24 mouse cellular contexts compared by ENCODE assay signal in genomic region chr8:126835554-126835953, GRCm38 (mm10).
DNase-seq lines count a peak whose midpoint lies in the region; ATAC-seq and TF ChIP-seq lines count a peak whose summit lies in the region.
"Had no signal": no experiment of that assay in that cellular context is flagged by ENCODE, and none has a peak within 500 bp of the region (broad histone marks: within the 10 kb centered on the region; RNA-seq: fewer than 3 reads in every experiment).

No protein-coding gene starts in this region.

- H3K4me2 ChIP-seq in heart, embryonic 13.5 days, result no peak overlapping the region
- H3K4me2 ChIP-seq in heart, embryonic 12.5 days, result no peak overlapping the region
- H3K4me2 ChIP-seq in embryonic facial prominence, embryonic 13.5 days, result no peak overlapping the region
- no peak overlapping the region for H3K4me2 ChIP-seq in kidney, embryonic 14.5 days (replicated peaks; ENCODE audit: low read depth, low read length)
- H3K4me2 ChIP-seq: hindbrain, embryonic 12.5 days; limb, embryonic 15.5 days; liver, embryonic 13.5 days had no signal

- no peaks in the 10 kb centered on the region for H3K9me3 ChIP-seq in heart, embryonic 13.5 days
- no peaks in the 10 kb centered on the region for H3K9me3 ChIP-seq in heart, embryonic 12.5 days (replicated peaks)
- H3K9me3 ChIP-seq in embryonic facial prominence, embryonic 13.5 days, result no peaks in the 10 kb centered on the region
- H3K9me3 ChIP-seq in kidney, embryonic 14.5 days (ENCODE audit: control insufficient read depth, low read length), result no peaks in the 10 kb centered on the region
- H3K9me3 ChIP-seq: hindbrain, embryonic 12.5 days; limb, embryonic 15.5 days; liver, embryonic 13.5 days had no signal

- ATAC-seq in heart, embryonic 13.5 days (ENCODE audit: extremely low read depth, insufficient number of reproducible peaks, low FRiP score, low TSS enrichment), result no peak
- ATAC-seq in heart, embryonic 12.5 days (ENCODE audit: insufficient number of reproducible peaks, low FRiP score), result no peak
- no peak for ATAC-seq in embryonic facial prominence, embryonic 13.5 days (ENCODE audit: insufficient number of reproducible peaks, insufficient read depth, low FRiP score, low TSS enrichment, low read depth)
- no peak for ATAC-seq in kidney, embryonic 14.5 days (ENCODE audit: low FRiP score, low TSS enrichment)
- ATAC-seq: forebrain, embryonic 14.5 days had no signal

- H3K27me3 ChIP-seq in heart, embryonic 13.5 days (replicated peaks), result no peaks in the 10 kb centered on the region
- H3K27me3 ChIP-seq in heart, embryonic 12.5 days (replicated peaks), result no peaks in the 10 kb centered on the region
- no peaks in the 10 kb centered on the region for H3K27me3 ChIP-seq in thymus, adult 2 months (ENCODE audit: control insufficient read depth, insufficient read depth, low read length)
- H3K27me3 ChIP-seq in embryonic facial prominence, embryonic 13.5 days, result no peaks in the 10 kb centered on the region
- H3K27me3 ChIP-seq in kidney, embryonic 14.5 days (ENCODE audit: control insufficient read depth, insufficient read depth, low read length), result no peaks in the 10 kb centered on the region
- H3K27me3 ChIP-seq: hindbrain, embryonic 12.5 days; limb, embryonic 15.5 days; liver, embryonic 13.5 days had no signal

- peak overlapping the region; percentile 93; the same call in 1 of the 2 replicates for H3K27ac ChIP-seq in heart, embryonic 13.5 days (replicated peaks)
- no peak overlapping the region; the same call in 1 of the 2 replicates for H3K27ac ChIP-seq in heart, embryonic 12.5 days (ENCODE audit: poor library complexity, severe bottlenecking)
- peak overlapping the region; percentile 7; the same call in 1 of the 2 replicates for H3K27ac ChIP-seq in thymus, adult 2 months (ENCODE audit: control insufficient read depth, insufficient read depth, low read length)
- peak overlapping the region; percentile 57; the same call in 1 of the 2 replicates for H3K27ac ChIP-seq in embryonic facial prominence, embryonic 13.5 days
- no peak overlapping the region for H3K27ac ChIP-seq in kidney, embryonic 14.5 days (ENCODE audit: low read depth, low read length)
- H3K27ac ChIP-seq: hindbrain, embryonic 12.5 days; layer of hippocampus, adult 2 months; liver, embryonic 13.5 days had no signal

- no peak for DNase-seq in thymus, adult 2 months
- DNase-seq in thymus, postnatal 0 days (ENCODE audit: low spot score), result no peak
- DNase-seq in ovary, postnatal 10 days (ENCODE audit: low spot score), result no peak
- DNase-seq: adrenal gland, postnatal 25 days; cerebellum, adult 18-20 months; cerebellum, postnatal 10 days; heart, postnatal 14 days; kidney, adult 18-20 months; kidney, postnatal 36 days; liver, embryonic 13.5 days; lung, adult 2 months; lung, postnatal 10 days; midbrain, embryonic 14.5 days; retina, postnatal 1 day; right cerebral cortex, postnatal 25 days; spleen, adult 18-20 months had no signal

- no peak for TF ChIP-seq CTCF in thymus, adult 2 months (IDR thresholded peaks at IDR 0.05; ENCODE audit: borderline replicate concordance, control insufficient read depth, extremely low read depth, insufficient read depth, low read length, poor library complexity)

- TF ChIP-seq POLR2A in thymus, adult 2 months (IDR thresholded peaks at IDR 0.05; ENCODE audit: control insufficient read depth, extremely low read depth, insufficient read depth, low read length, poor library complexity), result no peak

- WGBS in heart, embryonic 13.5 days, result 75% methylated on average over 7 of the region's 7 CpGs
- WGBS in heart, embryonic 12.5 days, result 83% methylated on average over 7 of the region's 7 CpGs
- 38% methylated on average over 7 of the region's 7 CpGs for WGBS in thymus, adult 2 months
- WGBS in embryonic facial prominence, embryonic 13.5 days, result 77% methylated on average over 7 of the region's 7 CpGs
- WGBS in kidney, embryonic 14.5 days, result 66% methylated on average over 7 of the region's 7 CpGs

- H3K4me3 ChIP-seq in heart, embryonic 13.5 days, result no peak overlapping the region
- H3K4me3 ChIP-seq in heart, embryonic 12.5 days, result no peak overlapping the region
- H3K4me3 ChIP-seq in thymus, adult 2 months (ENCODE audit: control insufficient read depth, insufficient read depth, low read length), result no peak overlapping the region
- no peak overlapping the region for H3K4me3 ChIP-seq in embryonic facial prominence, embryonic 13.5 days
- no peak overlapping the region for H3K4me3 ChIP-seq in kidney, embryonic 14.5 days (ENCODE audit: low read length)
- H3K4me3 ChIP-seq: hindbrain, embryonic 12.5 days; layer of hippocampus, adult 2 months; limb, embryonic 15.5 days; liver, embryonic 13.5 days had no signal

- no peaks in the 10 kb centered on the region for H3K36me3 ChIP-seq in heart, embryonic 13.5 days
- H3K36me3 ChIP-seq in heart, embryonic 12.5 days, result no peaks in the 10 kb centered on the region
- H3K36me3 ChIP-seq in thymus, adult 2 months (ENCODE audit: control insufficient read depth, insufficient read depth, low read length), result no peaks in the 10 kb centered on the region
- no peaks in the 10 kb centered on the region for H3K36me3 ChIP-seq in embryonic facial prominence, embryonic 13.5 days
- no peaks in the 10 kb centered on the region for H3K36me3 ChIP-seq in kidney, embryonic 14.5 days (ENCODE audit: control insufficient read depth, insufficient read depth, low read length)
- H3K36me3 ChIP-seq: hindbrain, embryonic 12.5 days; limb, embryonic 15.5 days; liver, embryonic 13.5 days had no signal

- peaks cover 95% of the 10 kb centered on the region for H3K4me1 ChIP-seq in heart, embryonic 13.5 days
- H3K4me1 ChIP-seq in heart, embryonic 12.5 days (replicated peaks), result peaks cover 88% of the 10 kb centered on the region
- H3K4me1 ChIP-seq in thymus, adult 2 months (replicated peaks; ENCODE audit: control insufficient read depth, insufficient read depth, low read length), result peaks cover 61% of the 10 kb centered on the region
- peaks cover 82% of the 10 kb centered on the region for H3K4me1 ChIP-seq in embryonic facial prominence, embryonic 13.5 days
- H3K4me1 ChIP-seq in kidney, embryonic 14.5 days (ENCODE audit: control insufficient read depth, insufficient read depth, low read length), result peaks cover 65% of the 10 kb centered on the region

- no peak overlapping the region for H3K9ac ChIP-seq in heart, embryonic 13.5 days
- H3K9ac ChIP-seq in heart, embryonic 12.5 days, result no peak overlapping the region
- no peak overlapping the region for H3K9ac ChIP-seq in embryonic facial prominence, embryonic 13.5 days
- no peak overlapping the region for H3K9ac ChIP-seq in kidney, embryonic 14.5 days (ENCODE audit: low read depth, low read length)
- H3K9ac ChIP-seq: hindbrain, embryonic 12.5 days; limb, embryonic 15.5 days; liver, embryonic 13.5 days had no signal

Comparison
In these comparisons a context has a peak if more than half of its experiments do, and no peak if none do; other contexts are left out.
1. H3K27ac ChIP-seq: peak in heart, embryonic 13.5 days (single experiment), thymus, adult 2 months (single experiment) and embryonic facial prominence, embryonic 13.5 days (single experiment); none in heart, embryonic 12.5 days (single experiment) and kidney, embryonic 14.5 days (single experiment).